Mouse (Mus musculus) lung, postnatal 0 days (tissue): ENCODE results near the gene Pcbp3.

Source experiments
- CTCF ChIP-seq: IDR thresholded peaks from 2 replicates; pipeline ENCODE4 v1.5.1; 2016; ENCODE audit warnings: antibody characterized with exemption, mild to moderate bottlenecking
- EP300 ChIP-seq: IDR thresholded peaks from 2 replicates; pipeline ENCODE4 v1.6.1; 2016; ENCODE audit warnings: antibody characterized with exemption, mild to moderate bottlenecking, control low read depth

DNA sequence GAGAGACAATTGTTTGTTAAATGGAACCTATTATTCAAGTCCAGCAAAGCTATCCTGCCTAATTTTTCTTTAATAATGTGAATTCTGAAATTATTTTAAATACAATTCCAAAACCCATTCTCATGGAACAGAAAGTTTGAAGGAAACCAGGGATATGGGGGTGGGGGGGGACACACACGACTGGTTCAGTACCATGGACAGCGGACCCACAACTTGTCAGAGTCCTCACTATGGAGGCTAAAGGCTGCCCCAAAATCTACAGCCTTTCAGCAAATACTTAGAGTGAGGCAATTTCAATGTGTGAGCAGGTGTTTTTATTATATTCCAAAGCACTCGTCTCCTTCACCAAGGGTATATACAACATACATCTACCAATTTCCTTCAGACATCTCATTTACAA is 3.5 kb downstream of the Pcbp3 start:
- no peak for TF ChIP-seq CTCF
- TF ChIP-seq EP300 = no peak
